Mouse (Mus musculus) kidney, embryonic 16.5 days (tissue): Measurements from ENCODE around the gene Lpar5. TPM values are rescaled to one million over a fixed set of nuclear protein-coding genes. Genes with fewer than 3 reads are reported as not detected.

Experiments used
- ATAC-seq: fragments of 200-750 bp; cut with Nextera tagmentation; 2 replicates; pipeline ENCODE4 v1.8.0; 2017; ENCODE audit warnings: moderate TSS enrichment; ENCODE audit not compliant: low FRiP score, low TSS enrichment
- H3K27ac ChIP-seq: fragments of 300-500 bp; sonication (generic); 2 replicates; pipeline ENCODE4 v1.5.1; 2014; ENCODE audit warnings: low read length
- H3K27me3 ChIP-seq: fragments of 300-500 bp; sonication (generic); 2 replicates; pipeline ENCODE4 v1.6.1; 2014; ENCODE audit warnings: low read length, control low read depth, mixed read lengths; ENCODE audit not compliant: insufficient read depth
- H3K36me3 ChIP-seq: fragments of 300-500 bp; sonication (generic); 2 replicates; pipeline ENCODE4 v1.6.1; 2014; ENCODE audit warnings: low read length, control low read depth, mixed read lengths; ENCODE audit not compliant: insufficient read depth
- H3K4me1 ChIP-seq: fragments of 300-500 bp; sonication (generic); 2 replicates; pipeline ENCODE4 v1.6.1; 2014; ENCODE audit warnings: low read length, control low read depth, mixed read lengths; ENCODE audit not compliant: insufficient read depth
- H3K4me2 ChIP-seq: fragments of 300-500 bp; sonication (generic); replicated peaks from 2 replicates; pipeline ENCODE4 v1.6.1; 2014; ENCODE audit warnings: low read depth, low read length
- H3K4me3 ChIP-seq: fragments of 300-500 bp; sonication (generic); 2 replicates; pipeline ENCODE4 v1.5.1; 2014; ENCODE audit warnings: mild to moderate bottlenecking, low read length
- H3K9ac ChIP-seq: fragments of 300-500 bp; sonication (generic); replicated peaks from 2 replicates; pipeline ENCODE4 v1.6.1; 2014; ENCODE audit warnings: low read length
- H3K9me3 ChIP-seq: fragments of 300-500 bp; sonication (generic); 2 replicates; pipeline ENCODE4 v1.6.1; 2016; ENCODE audit warnings: low read length, control low read depth
- WGBS: fragments of 180-500 bp; shearing (Covaris S2); extraction: QIAGEN DNeasy Blood & Tissue Kit; methylation state at CpG from one replicate; pipeline ENCODE4 v1.1.7; 2014; 5-methylcytosine and 5-hydroxymethylcytosine counted together
- polyA plus RNA-seq: library from polyadenylated mRNA; unstranded; fragments of >200 nt; fragmentation: Nextera tagmentation; extraction: Ambion mirVana; gene quantifications from 2 replicates; pipeline ENCODE4 v1.2.1, GENCODE M21; 2015

Gene Lpar5
- polyA plus RNA-seq, 1 experiment from 2014 or later, result 0.30 TPM

DNA sequence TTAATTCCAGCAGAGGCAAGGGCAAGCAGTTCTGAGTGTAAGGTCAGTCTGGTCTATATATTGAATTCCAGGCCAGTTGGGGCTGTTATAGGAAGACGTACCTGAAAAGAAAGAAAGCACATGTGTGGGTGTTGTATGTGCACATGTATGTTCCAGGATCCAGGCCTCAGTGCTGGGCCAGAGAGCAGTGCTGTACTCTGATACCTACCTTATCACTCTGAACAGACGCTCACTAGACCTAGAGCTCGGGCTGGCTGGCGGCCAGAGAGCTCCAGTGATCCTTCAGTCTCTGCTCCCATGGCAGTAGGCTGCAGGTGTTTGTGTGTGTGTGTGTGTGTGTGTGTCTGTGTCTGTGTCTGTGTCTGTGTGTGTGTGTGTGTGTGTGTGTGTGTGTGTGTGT, 36.5 kb downstream of the Lpar5 start:
- 91% methylated on average over 4 of the region's 4 CpGs for WGBS
- no peak overlapping the region for H3K4me3 ChIP-seq
- H3K27ac ChIP-seq, result no peak overlapping the region
- peaks cover 13% of the 10 kb centered on the region for H3K4me1 ChIP-seq
- no peak overlapping the region for H3K9ac ChIP-seq
- H3K27me3 ChIP-seq, result no peaks in the 10 kb centered on the region
- no peak for ATAC-seq
- no peak overlapping the region for H3K4me2 ChIP-seq
- no peaks in the 10 kb centered on the region; the same call in 1 of the 2 replicates for H3K9me3 ChIP-seq
- H3K36me3 ChIP-seq, result peaks cover 93% of the 10 kb centered on the region

DNA sequence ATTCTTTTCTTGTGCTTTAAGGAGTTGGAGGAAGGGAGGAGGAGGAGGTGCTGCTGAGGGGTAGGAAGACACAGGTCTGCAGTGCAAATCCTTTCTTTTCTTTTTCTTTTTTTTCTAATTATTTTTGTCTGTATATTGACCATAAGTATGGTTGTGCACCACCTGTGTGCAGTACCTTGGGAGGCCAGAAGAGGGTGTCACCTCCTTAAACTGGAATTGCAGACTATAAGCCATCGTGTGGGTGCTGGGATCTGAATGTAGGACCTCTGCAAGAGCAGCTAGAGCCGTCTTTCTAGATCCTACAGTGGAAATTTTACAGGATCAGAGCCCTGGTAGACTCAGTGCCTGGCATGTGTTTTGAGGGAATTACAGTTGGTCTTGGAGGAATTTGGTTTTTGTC, 40.0 kb downstream of the Lpar5 start:
- no peak overlapping the region for H3K27ac ChIP-seq
- no peaks in the 10 kb centered on the region; the same call in none of the 2 replicates for H3K9me3 ChIP-seq
- peaks cover 95% of the 10 kb centered on the region for H3K36me3 ChIP-seq
- H3K4me1 ChIP-seq, result no peaks in the 10 kb centered on the region
- H3K9ac ChIP-seq, result no peak overlapping the region
- H3K27me3 ChIP-seq, result no peaks in the 10 kb centered on the region
- ATAC-seq, result no peak
- WGBS, result 92% methylated on average over 2 of the region's 2 CpGs
- no peak overlapping the region for H3K4me2 ChIP-seq
- no peak overlapping the region for H3K4me3 ChIP-seq

DNA sequence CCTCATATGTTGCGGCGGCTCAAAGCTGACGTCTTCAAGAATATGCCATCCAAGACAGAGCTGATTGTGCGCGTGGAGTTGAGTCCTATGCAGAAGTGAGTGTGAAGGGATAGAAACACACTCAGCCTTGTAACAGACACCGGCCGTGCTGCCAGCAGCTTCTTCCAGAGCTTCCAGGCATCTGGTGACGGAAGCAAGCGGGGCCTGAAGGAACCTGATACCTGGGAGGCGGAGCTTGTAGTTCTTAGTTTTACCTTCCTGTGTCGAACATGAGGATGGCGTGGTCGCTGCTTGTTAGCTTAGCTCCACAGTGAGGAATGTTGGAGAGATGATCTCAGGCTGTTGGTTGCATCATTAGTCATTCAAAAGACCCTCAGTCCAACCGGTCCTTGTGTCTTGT, 41.7 kb downstream of the Lpar5 start:
- Histone ChIP-seq H3K27ac (no peak overlapping the region), H3K4me2 (no peak overlapping the region), H3K9ac (no peak overlapping the region), H3K27me3 (no peaks in the 10 kb centered on the region), H3K9me3 (no peaks in the 10 kb centered on the region; the same call in none of the 2 replicates), H3K4me1 (no peaks in the 10 kb centered on the region), H3K4me3 (no peak overlapping the region), H3K36me3 (peaks cover 98% of the 10 kb centered on the region)
- 67% methylated on average over 14 of the region's 14 CpGs for WGBS
- no peak for ATAC-seq

DNA sequence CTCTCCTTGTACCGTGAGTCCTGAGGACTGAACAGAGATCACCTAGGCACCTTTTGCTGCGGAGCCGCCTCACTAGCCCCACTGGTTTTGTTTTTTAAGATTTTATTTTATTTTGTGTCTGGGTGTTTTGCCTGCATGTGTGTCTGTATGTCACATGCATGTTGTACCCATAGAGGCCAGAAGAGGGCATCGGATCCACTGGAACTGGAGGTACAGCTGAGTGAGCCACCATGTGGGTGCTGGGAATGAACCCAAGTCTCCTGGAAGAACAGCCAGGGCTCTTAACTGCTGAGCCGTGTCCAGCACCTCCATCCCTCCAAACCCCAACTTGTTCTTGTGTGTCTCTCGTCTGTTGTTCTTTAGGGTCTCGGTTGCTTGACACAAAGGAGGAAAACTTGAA, 43.2 kb downstream of the Lpar5 start:
- no peak for ATAC-seq
- Histone ChIP-seq H3K4me3 (no peak overlapping the region), H3K27ac (no peak overlapping the region), H3K4me2 (no peak overlapping the region), H3K4me1 (no peaks in the 10 kb centered on the region), H3K27me3 (no peaks in the 10 kb centered on the region), H3K9me3 (no peaks in the 10 kb centered on the region; the same call in none of the 2 replicates), H3K9ac (no peak overlapping the region), H3K36me3 (peaks cover 94% of the 10 kb centered on the region)
- 91% methylated on average over 7 of the region's 7 CpGs for WGBS

DNA sequence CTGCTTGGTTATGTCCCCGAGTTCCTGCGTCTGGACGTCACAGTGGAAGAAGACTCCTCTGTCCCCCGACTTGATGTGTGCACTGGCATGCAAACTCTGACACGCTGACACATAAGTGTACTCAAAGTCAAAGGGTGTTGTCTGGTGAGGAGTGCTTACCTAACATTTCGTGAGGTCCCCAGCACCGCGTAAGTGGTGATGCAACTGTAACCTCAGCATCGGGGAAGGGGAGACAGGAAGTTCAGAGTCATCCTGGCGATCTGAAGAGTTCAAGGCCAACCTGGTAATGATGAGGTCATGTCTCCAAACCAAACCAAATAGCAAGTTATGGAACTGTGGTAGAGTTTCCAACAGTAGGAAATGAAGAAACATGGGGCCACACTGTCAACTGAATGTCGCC, 44.8 kb downstream of the Lpar5 start:
- Histone ChIP-seq H3K9ac (no peak overlapping the region), H3K27me3 (no peaks in the 10 kb centered on the region), H3K9me3 (no peaks in the 10 kb centered on the region; the same call in 1 of the 2 replicates), H3K4me2 (no peak overlapping the region), H3K36me3 (peaks cover 94% of the 10 kb centered on the region), H3K4me1 (no peaks in the 10 kb centered on the region), H3K4me3 (no peak overlapping the region), H3K27ac (no peak overlapping the region)
- 92% methylated on average over 11 of the region's 11 CpGs for WGBS
- no peak for ATAC-seq

DNA sequence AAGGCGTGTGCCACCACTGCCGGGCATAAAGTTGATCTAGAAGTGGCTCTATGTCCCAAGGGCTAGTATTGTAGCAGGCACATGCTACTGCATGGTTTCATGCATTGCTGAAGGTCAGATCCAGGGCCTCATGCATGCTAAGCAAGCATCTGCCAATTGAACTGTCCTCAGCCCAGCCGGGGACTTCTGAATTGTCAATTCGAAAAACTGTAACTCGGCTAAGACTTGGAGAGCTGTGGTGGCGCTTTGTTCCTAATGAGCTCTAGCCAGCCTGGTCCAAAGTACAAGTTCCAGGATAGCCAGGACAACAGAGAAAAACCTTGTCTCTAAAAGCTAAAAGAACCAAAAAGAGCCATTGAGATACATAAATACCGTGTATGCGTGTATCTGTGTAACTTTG, 51.7 kb downstream of the Lpar5 start:
- H3K27ac ChIP-seq, result no peak overlapping the region

DNA sequence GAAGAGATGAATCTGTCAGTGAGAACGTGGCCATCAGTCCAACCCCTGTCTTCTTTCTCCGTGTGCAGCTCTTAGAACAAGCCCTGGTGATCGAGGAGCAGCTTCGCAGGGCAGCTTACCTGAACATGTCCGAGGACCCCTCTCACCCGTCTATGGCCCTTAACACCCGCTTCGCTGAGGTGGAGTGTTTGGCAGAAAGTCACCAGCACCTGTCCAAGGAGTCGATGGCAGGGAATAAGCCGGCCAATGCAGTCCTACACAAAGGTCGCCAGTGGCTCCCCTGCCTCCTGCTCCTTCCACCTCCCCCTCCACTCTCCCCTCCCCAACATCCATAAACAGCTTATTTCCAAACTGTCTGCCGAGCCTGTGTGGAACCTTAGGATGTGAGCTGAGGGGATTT, 61.0 kb downstream of the Lpar5 start:
- no peak overlapping the region for H3K4me2 ChIP-seq
- H3K9me3 ChIP-seq, result no peaks in the 10 kb centered on the region
- ATAC-seq, result no peak
- H3K27me3 ChIP-seq, result no peaks in the 10 kb centered on the region
- no peak overlapping the region for H3K9ac ChIP-seq
- H3K36me3 ChIP-seq, result peaks cover 65% of the 10 kb centered on the region
- WGBS, result 88% methylated on average over 12 of the region's 12 CpGs
- peaks cover 16% of the 10 kb centered on the region for H3K4me1 ChIP-seq
- no peak overlapping the region for H3K27ac ChIP-seq
- no peak overlapping the region for H3K4me3 ChIP-seq

More for the DNA sequence above, 51.7 kb downstream of the Lpar5 start:
- no peak overlapping the region for H3K9ac ChIP-seq
- 90% methylated on average over 8 of the region's 8 CpGs for WGBS
- H3K27me3 ChIP-seq, result no peaks in the 10 kb centered on the region
- H3K9me3 ChIP-seq, result no peaks in the 10 kb centered on the region
- H3K4me3 ChIP-seq, result no peak overlapping the region
- peaks cover 93% of the 10 kb centered on the region for H3K36me3 ChIP-seq
- ATAC-seq, result no peak
- no peak overlapping the region for H3K4me2 ChIP-seq
- H3K4me1 ChIP-seq, result no peaks in the 10 kb centered on the region

DNA sequence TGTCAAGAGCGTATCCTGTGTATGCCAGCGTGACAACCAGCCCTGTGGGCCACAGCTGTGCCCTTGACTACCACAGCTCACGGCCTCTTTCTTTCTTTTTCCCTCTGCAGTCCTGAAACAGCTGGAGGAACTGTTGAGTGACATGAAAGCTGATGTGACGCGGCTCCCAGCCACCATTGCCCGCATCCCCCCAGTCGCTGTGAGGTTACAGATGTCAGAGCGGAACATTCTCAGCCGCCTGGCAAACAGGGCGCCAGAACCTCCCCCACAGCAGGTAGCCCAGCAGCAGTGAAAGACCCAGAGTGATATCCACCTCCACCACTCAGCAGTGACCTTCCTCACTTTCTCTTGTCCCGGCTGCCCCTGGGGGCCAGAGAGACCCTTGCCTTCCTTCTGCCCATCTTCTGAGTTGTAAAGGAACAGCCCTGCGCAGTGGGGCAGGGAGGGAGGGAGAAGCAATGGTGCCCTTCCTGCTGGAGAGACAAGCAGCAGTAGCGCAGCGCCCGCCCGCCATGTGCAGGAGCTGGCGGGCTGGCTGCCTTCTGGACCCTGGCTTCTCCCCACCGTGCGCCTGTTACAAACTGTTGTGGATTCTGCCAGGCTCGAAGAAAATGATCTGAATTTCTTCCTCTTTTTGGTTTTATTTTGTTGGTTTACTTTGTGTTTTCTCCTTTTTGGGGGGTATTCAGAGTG, 62.1 kb downstream of the Lpar5 start:
- 89% methylated on average over 20 of the region's 20 CpGs for WGBS
- Histone ChIP-seq H3K9ac (no peak overlapping the region), H3K36me3 (peaks cover 61% of the 10 kb centered on the region), H3K27me3 (no peaks in the 10 kb centered on the region), H3K9me3 (no peaks in the 10 kb centered on the region), H3K4me3 (no peak overlapping the region), H3K4me2 (no peak overlapping the region), H3K4me1 (peaks cover 16% of the 10 kb centered on the region), H3K27ac (no peak overlapping the region)
- ATAC-seq, result no peak

DNA sequence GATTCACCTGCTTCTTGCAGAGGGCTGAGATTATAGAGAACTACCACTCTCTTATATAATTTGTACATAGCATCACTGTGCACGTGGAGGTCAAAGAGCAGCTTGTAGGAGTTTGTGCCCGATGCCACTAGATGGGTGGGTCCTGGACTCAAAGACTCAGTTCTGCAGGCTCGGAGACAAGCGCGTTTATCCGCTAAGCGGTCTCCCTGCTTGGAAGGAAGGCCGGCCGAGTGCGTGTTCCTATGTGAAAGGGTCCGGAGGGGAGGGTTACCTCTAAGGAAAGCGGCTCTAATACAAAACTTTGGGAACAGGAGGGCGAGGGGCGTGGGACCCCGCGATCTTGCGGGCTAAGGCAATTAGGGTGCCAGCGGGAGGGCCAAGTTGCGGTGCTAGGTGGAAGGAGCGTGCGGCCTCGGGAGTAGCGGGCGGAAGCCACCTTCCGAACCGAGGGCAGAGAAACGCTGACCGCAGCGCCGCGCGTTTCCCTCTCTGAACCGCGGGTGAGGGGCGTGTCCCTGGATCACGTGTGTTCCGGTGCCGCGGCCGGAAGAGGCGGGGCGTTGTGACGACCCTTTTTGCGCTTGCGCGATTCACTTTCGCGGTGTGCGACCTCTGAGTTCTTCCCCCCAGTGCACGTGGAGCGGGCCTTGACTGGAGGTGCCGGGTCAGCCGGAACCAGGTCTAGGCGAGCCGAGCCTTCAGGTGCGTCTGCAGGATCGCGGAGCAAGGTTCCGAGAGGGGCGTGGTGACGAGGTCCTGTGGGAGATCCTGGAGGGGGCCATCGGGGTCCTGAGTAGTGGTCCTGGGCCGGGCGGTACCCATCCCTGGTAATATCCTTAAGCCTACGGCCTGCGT, 63.8 kb downstream of the Lpar5 start, which contains the start of gene Nop2:
Gene Nop2, plus strand, starts transcription at position 608 of the 855 bp plus-strand sequence.
- peak within 1 kb of the TSS; percentile 92 for H3K27ac ChIP-seq

More for the DNA sequence above, 63.8 kb downstream of the Lpar5 start, which contains the start of gene Nop2:
- no peaks in the 10 kb centered on the region for H3K27me3 ChIP-seq
- H3K9ac ChIP-seq, result peak within 1 kb of the TSS; percentile 79
- peak within 1 kb of the TSS; percentile 72 for H3K4me2 ChIP-seq
- peak within 1 kb of the TSS; percentile 69 for H3K4me3 ChIP-seq
- peaks cover 63% of the 10 kb centered on the region for H3K36me3 ChIP-seq
- H3K9me3 ChIP-seq, result no peaks in the 10 kb centered on the region
- peaks cover 16% of the 10 kb centered on the region for H3K4me1 ChIP-seq
- WGBS, result under 1% methylated on average over 66 of the region's 66 CpGs
- peak; percentile 95 for ATAC-seq
